Mouse (Mus musculus) spleen, adult 2 months (tissue): ENCODE measurements around the gene Ube2s.

ENCODE experiments used
- CTCF ChIP-seq: fragments of 200-500 bp; IDR thresholded peaks from 2 replicates; pipeline ENCODE4 v1.5.1; 2011; ENCODE audit warnings: mild to moderate bottlenecking, inconsistent platforms; ENCODE audit not compliant: insufficient read depth, insufficient read length, insufficient replicate concordance; ENCODE audit errors: extremely low read depth
- POLR2A ChIP-seq: fragments of 200-500 bp; IDR thresholded peaks from 2 replicates; pipeline ENCODE4 v1.6.1; 2011; ENCODE audit warnings: low read depth, low read length, inconsistent platforms

- TF ChIP-seq CTCF, result no peak
- no peak for TF ChIP-seq POLR2A
These were observed 63.2 kb downstream of the Ube2s start for GRCm38 (mm10) chr7:4749169-4749568.
